Mouse (Mus musculus) hindbrain, embryonic 14.5 days (tissue): ENCODE measurements around the gene Psip1. TPM values are rescaled to one million over a fixed set of nuclear protein-coding genes. Genes with fewer than 3 reads are reported as not detected.
"Not testable (repeated sequence)": the region's sequence is repeated elsewhere in the genome, so short reads cannot be mapped to it uniquely, and the experiment has no call there.

Source experiments
- ATAC-seq: fragments of 200-750 bp; cut with Nextera tagmentation; 2 replicates; pipeline ENCODE4 v1.8.0; 2017; ENCODE audit warnings: moderate number of reproducible peaks, mild to moderate bottlenecking, moderate TSS enrichment, moderate library complexity; ENCODE audit not compliant: low FRiP score
- DNase-seq: peaks from one replicate; pipeline ENCODE4 v3.0.0-alpha.2; 2015; ENCODE audit warnings: low spot score
- H3K27ac ChIP-seq: fragments of 300-500 bp; sonication (generic); 2 replicates; pipeline ENCODE4 v1.5.1; 2014; ENCODE audit warnings: mild to moderate bottlenecking, moderate library complexity
- H3K27me3 ChIP-seq: fragments of 300-500 bp; sonication (generic); 2 replicates; pipeline ENCODE4 v1.6.1; 2014; ENCODE audit warnings: mild to moderate bottlenecking, low read length, mixed read lengths; ENCODE audit not compliant: control insufficient read depth, insufficient read depth
- H3K36me3 ChIP-seq: fragments of 300-500 bp; sonication (generic); replicated peaks from 2 replicates; pipeline ENCODE4 v1.6.1; 2014; ENCODE audit not compliant: control insufficient read depth, insufficient read depth
- H3K4me1 ChIP-seq: fragments of 300-500 bp; sonication (generic); replicated peaks from 2 replicates; pipeline ENCODE4 v1.6.1; 2014; ENCODE audit warnings: antibody characterized with exemption, low read length, mixed read lengths; ENCODE audit not compliant: control insufficient read depth, insufficient read depth
- H3K4me2 ChIP-seq: fragments of 300-500 bp; sonication (generic); replicated peaks from 2 replicates; pipeline ENCODE4 v1.6.1; 2014; ENCODE audit warnings: mild to moderate bottlenecking, moderate library complexity
- H3K4me3 ChIP-seq: fragments of 300-500 bp; sonication (generic); replicated peaks from 2 replicates; pipeline ENCODE4 v1.5.1; 2014; ENCODE audit warnings: mild to moderate bottlenecking, low read length
- H3K9ac ChIP-seq: fragments of 300-500 bp; sonication (generic); 2 replicates; pipeline ENCODE4 v1.6.1; 2014
- H3K9me3 ChIP-seq: fragments of 300-500 bp; sonication (generic); 2 replicates; pipeline ENCODE4 v1.6.1; 2016; ENCODE audit warnings: low read length; ENCODE audit not compliant: control insufficient read depth
- WGBS: fragments of 180-500 bp; shearing (Covaris S2); extraction: QIAGEN DNeasy Blood & Tissue Kit; methylation state at CpG from one replicate; pipeline ENCODE4 v1.1.7; 2014; 5-methylcytosine and 5-hydroxymethylcytosine counted together
- polyA plus RNA-seq: library from polyadenylated mRNA; unstranded; fragments of >200 nt; fragmentation: Nextera tagmentation; extraction: Ambion mirVana; gene quantifications from 2 replicates; pipeline ENCODE4 v1.2.1, GENCODE M21; 2014

Psip1 gene
- 308 and 330 TPM in 2 replicates for polyA plus RNA-seq

- Histone ChIP-seq H3K4me1 (peaks cover 26% of the 10 kb centered on the region), H3K36me3 (peaks cover 31% of the 10 kb centered on the region), H3K27ac (peak within 1 kb of the TSS; percentile 100), H3K4me2 (peak within 1 kb of the TSS; percentile 78), H3K9ac (peak within 1 kb of the TSS; percentile 96), H3K27me3 (no peaks in the 10 kb centered on the region), H3K4me3 (peak within 1 kb of the TSS; percentile 96), H3K9me3 (no peaks in the 10 kb centered on the region)
- DNase-seq (peak; percentile 83), ATAC-seq (peak; percentile 94)
- 1% methylated on average over 68 of the region's 86 CpGs for WGBS
These were observed at the start of gene Psip1 for GRCm38 (mm10) chr4:83486117-83486901. Psip1 (minus strand) TSS chr4:83486459.

GRCm38 (mm10) chr4:83534024-83534423 is 47.8 kb upstream of the Psip1 start:
- no peak overlapping the region for H3K9ac ChIP-seq
- H3K4me1 ChIP-seq: no peaks in the 10 kb centered on the region
- no peaks in the 10 kb centered on the region for H3K27me3 ChIP-seq
- no peak for DNase-seq
- ATAC-seq: no peak
- no peak overlapping the region for H3K4me2 ChIP-seq
- no peaks in the 10 kb centered on the region for H3K9me3 ChIP-seq
- 86% methylated on average over 7 of the region's 7 CpGs for WGBS
- no peak overlapping the region for H3K27ac ChIP-seq
- no peaks in the 10 kb centered on the region for H3K36me3 ChIP-seq
- no peak overlapping the region for H3K4me3 ChIP-seq

GRCm38 (mm10) chr4:83533168-83533911 is 47.1 kb upstream of the Psip1 start:
- no peak for ATAC-seq
- Histone ChIP-seq H3K4me3 (no peak overlapping the region), H3K36me3 (no peaks in the 10 kb centered on the region), H3K9me3 (no peaks in the 10 kb centered on the region), H3K4me1 (no peaks in the 10 kb centered on the region), H3K9ac (no peak overlapping the region), H3K27ac (no peak overlapping the region), H3K27me3 (no peaks in the 10 kb centered on the region), H3K4me2 (no peak overlapping the region)
- DNase-seq: no peak
- WGBS: 89% methylated on average over 9 of the region's 9 CpGs

GRCm38 (mm10) chr4:83530060-83530459 is 43.8 kb upstream of the Psip1 start:
- 93% methylated on average over 4 of the region's 4 CpGs for WGBS
- not testable (repeated sequence) for H3K27ac ChIP-seq, H3K36me3 ChIP-seq, DNase-seq, H3K4me3 ChIP-seq, H3K9ac ChIP-seq, H3K27me3 ChIP-seq, H3K9me3 ChIP-seq, H3K4me2 ChIP-seq, ATAC-seq, H3K4me1 ChIP-seq

GRCm38 (mm10) chr4:83527921-83528320 is 41.7 kb upstream of the Psip1 start:
- no peak overlapping the region for H3K27ac ChIP-seq
- no peak overlapping the region for H3K9ac ChIP-seq
- H3K27me3 ChIP-seq: no peaks in the 10 kb centered on the region
- H3K9me3 ChIP-seq: no peaks in the 10 kb centered on the region
- no peak overlapping the region for H3K4me3 ChIP-seq
- DNase-seq (no peak), ATAC-seq (no peak)
- peaks cover 11% of the 10 kb centered on the region for H3K4me1 ChIP-seq
- no peaks in the 10 kb centered on the region for H3K36me3 ChIP-seq
- H3K4me2 ChIP-seq: no peak overlapping the region

- Histone ChIP-seq H3K36me3 (no peaks in the 10 kb centered on the region), H3K9ac (no peak overlapping the region), H3K27ac (no peak overlapping the region), H3K9me3 (no peaks in the 10 kb centered on the region), H3K27me3 (no peaks in the 10 kb centered on the region), H3K4me2 (no peak overlapping the region), H3K4me3 (no peak overlapping the region), H3K4me1 (peaks cover 11% of the 10 kb centered on the region)
- 69% methylated on average over 6 of the region's 6 CpGs for WGBS
- DNase-seq (no peak), ATAC-seq (no peak)
These were observed 40.7 kb upstream of the Psip1 start for GRCm38 (mm10) chr4:83526988-83527334.

- Histone ChIP-seq H3K27ac (no peak overlapping the region), H3K9ac (peak overlapping the region; percentile 18; the same call in 1 of the 2 replicates), H3K4me2 (peak overlapping the region; percentile 92), H3K9me3 (no peaks in the 10 kb centered on the region), H3K36me3 (no peaks in the 10 kb centered on the region), H3K4me1 (peaks cover 11% of the 10 kb centered on the region), H3K27me3 (no peaks in the 10 kb centered on the region), H3K4me3 (peak overlapping the region; percentile 74)
- DNase-seq: no peak
- 12% methylated on average over 13 of the region's 13 CpGs for WGBS
- no peak for ATAC-seq
These were observed 40.2 kb upstream of the Psip1 start for GRCm38 (mm10) chr4:83526270-83526987.

- Histone ChIP-seq H3K9me3 (no peaks in the 10 kb centered on the region), H3K27me3 (no peaks in the 10 kb centered on the region), H3K4me3 (peak overlapping the region; percentile 74), H3K4me2 (peak overlapping the region; percentile 92), H3K4me1 (peaks cover 11% of the 10 kb centered on the region), H3K27ac (peak overlapping the region; percentile 78), H3K36me3 (no peaks in the 10 kb centered on the region), H3K9ac (peak overlapping the region; percentile 77)
- under 1% methylated on average over 18 of the region's 18 CpGs for WGBS
- peak; percentile 66 for ATAC-seq
- DNase-seq: no peak
These were observed 39.4 kb upstream of the Psip1 start for GRCm38 (mm10) chr4:83525690-83526055.
